In genomic region chr1:172016031-172016430, GRCm38 (mm10) we compare ENCODE assay signal across 11 mouse cellular contexts. TPM values are rescaled to one million over a fixed set of nuclear protein-coding genes. Genes with fewer than 3 reads are reported as not detected.
A peak's percentile ranks its signal among the peaks of the same experiment; 100 is the strongest.
DNase-seq lines count a peak whose midpoint lies in the region; ATAC-seq lines count a peak whose summit lies in the region.
"Had no signal": no experiment of that assay in that cellular context is flagged by ENCODE, and none has a peak within 500 bp of the region (broad histone marks: within the 10 kb centered on the region; RNA-seq: fewer than 3 reads in every experiment).

No protein-coding gene starts in this region.

- ATAC-seq in forebrain, embryonic 14.5 days: 0 out of 2 replicates have a peak, but pooled peaks have one; percentile 1
- ATAC-seq in limb, embryonic 15.5 days (ENCODE audit: insufficient number of reproducible peaks, low FRiP score, low TSS enrichment, low read depth): no peak
- no peak for ATAC-seq in stomach, embryonic 16.5 days (ENCODE audit: insufficient read depth, low FRiP score)

- peak overlapping the region; percentile 44 for H3K4me2 ChIP-seq in forebrain, embryonic 14.5 days (ENCODE audit: low read length)
- no peak overlapping the region for H3K4me2 ChIP-seq in limb, embryonic 15.5 days
- peak overlapping the region; percentile 17; the same call in 1 of the 2 replicates for H3K4me2 ChIP-seq in stomach, embryonic 16.5 days (ENCODE audit: low read depth, low read length)

- H3K9me3 ChIP-seq in forebrain, embryonic 14.5 days (replicated peaks; ENCODE audit: control insufficient read depth, low read length): no peaks in the 10 kb centered on the region
- no peaks in the 10 kb centered on the region for H3K9me3 ChIP-seq in limb, embryonic 15.5 days
- no peaks in the 10 kb centered on the region for H3K9me3 ChIP-seq in stomach, embryonic 16.5 days (replicated peaks; ENCODE audit: control insufficient read depth, low read length)

- H3K27me3 ChIP-seq in forebrain, embryonic 14.5 days (replicated peaks; ENCODE audit: control insufficient read depth, insufficient read depth, low read length): no peaks in the 10 kb centered on the region
- H3K27me3 ChIP-seq in limb, embryonic 15.5 days: no peaks in the 10 kb centered on the region
- no peaks in the 10 kb centered on the region for H3K27me3 ChIP-seq in stomach, embryonic 16.5 days (ENCODE audit: control insufficient read depth, insufficient read depth, low read length)

- DNase-seq in thymus, postnatal 0 days (ENCODE audit: low spot score): peak; percentile 50
- DNase-seq in thymus, postnatal 4 days: no peak
- no peak for DNase-seq in forebrain, embryonic 14.5 days (ENCODE audit: low spot score)
- no peak for DNase-seq in embryo, embryonic 10 days (ENCODE audit: low spot score)
- no peak for DNase-seq in layer of hippocampus, adult 9-10 months (ENCODE audit: low spot score)
- DNase-seq in frontal cortex, postnatal 36 days (ENCODE audit: low spot score in 2 of 2): no peak
- DNase-seq: cerebellum, adult 8-10 months; gastrocnemius, postnatal 25 days had no signal

- WGBS in forebrain, embryonic 14.5 days: 22% methylated on average over 8 of the region's 8 CpGs
- 56% methylated on average over 8 of the region's 8 CpGs for WGBS in limb, embryonic 15.5 days
- 50% methylated on average over 8 of the region's 8 CpGs for WGBS in stomach, embryonic 16.5 days

- H3K4me3 ChIP-seq in forebrain, embryonic 14.5 days (ENCODE audit: low read depth, low read length): peak overlapping the region; percentile 0; the same call in 1 of the 2 replicates
- no peak overlapping the region for H3K4me3 ChIP-seq in limb, embryonic 15.5 days
- H3K4me3 ChIP-seq in stomach, embryonic 16.5 days (replicated peaks; ENCODE audit: low read length): no peak overlapping the region
- H3K4me3 ChIP-seq: left cerebral cortex, adult 2 months had no signal

- peak overlapping the region; percentile 44 for H3K9ac ChIP-seq in forebrain, embryonic 14.5 days (ENCODE audit: low read length)
- H3K9ac ChIP-seq in limb, embryonic 15.5 days: no peak overlapping the region
- H3K9ac ChIP-seq in stomach, embryonic 16.5 days (ENCODE audit: low read length): 0 out of 2 replicates have a peak overlapping the region, but pooled peaks have one; percentile 23

- peaks cover 35% of the 10 kb centered on the region for H3K36me3 ChIP-seq in forebrain, embryonic 14.5 days (ENCODE audit: control insufficient read depth, insufficient read depth, low read length)
- H3K36me3 ChIP-seq in limb, embryonic 15.5 days: peaks cover 16% of the 10 kb centered on the region
- H3K36me3 ChIP-seq in stomach, embryonic 16.5 days (ENCODE audit: control insufficient read depth, insufficient read depth, low read length): 0 out of 2 replicates have a peak, but pooled peaks cover 2% of the 10 kb centered on the region

- peaks cover 81% of the 10 kb centered on the region for H3K4me1 ChIP-seq in forebrain, embryonic 14.5 days (ENCODE audit: control insufficient read depth, insufficient read depth, low read length)
- peaks cover 62% of the 10 kb centered on the region for H3K4me1 ChIP-seq in limb, embryonic 15.5 days
- H3K4me1 ChIP-seq in stomach, embryonic 16.5 days (ENCODE audit: control insufficient read depth, insufficient read depth, low read length): peaks cover 41% of the 10 kb centered on the region

- H3K27ac ChIP-seq in forebrain, embryonic 14.5 days (ENCODE audit: low read depth, low read length): peak overlapping the region; percentile 88
- peak overlapping the region; percentile 68 for H3K27ac ChIP-seq in limb, embryonic 15.5 days
- H3K27ac ChIP-seq in stomach, embryonic 16.5 days (ENCODE audit: low read length): peak overlapping the region; percentile 43
- H3K27ac ChIP-seq: left cerebral cortex, adult 2 months had no signal

RNA-seq across cellular contexts. Expression of gene Vangl2, which starts 12.2 kb away (rescaled TPM):
- polyA plus RNA-seq in thymus, postnatal 0 days (2015; fragmentation: Nextera tagmentation; extraction: Ambion mirVana): 15.4 and 17.4 TPM in 2 replicates
- polyA plus RNA-seq in forebrain, embryonic 14.5 days (2014; fragmentation: Nextera tagmentation; extraction: Ambion mirVana): 45.1 and 55.8 TPM in 2 replicates
- 14.3 and 15.7 TPM in 2 replicates for polyA plus RNA-seq in limb, embryonic 15.5 days (2015; fragmentation: Nextera tagmentation; extraction: Ambion mirVana)
- 9.7 and 10.6 TPM in 2 replicates for polyA plus RNA-seq in stomach, embryonic 16.5 days (2015; fragmentation: Nextera tagmentation; extraction: Ambion mirVana)

RNA-seq across cellular contexts. Expression of gene Nhlh1, which starts 41.3 kb away (rescaled TPM):
- polyA plus RNA-seq in thymus, postnatal 0 days (2015; fragmentation: Nextera tagmentation; extraction: Ambion mirVana): not detected in 2 replicates
- polyA plus RNA-seq in forebrain, embryonic 14.5 days (2014; fragmentation: Nextera tagmentation; extraction: Ambion mirVana): 4.5 and 7.4 TPM in 2 replicates
- polyA plus RNA-seq in limb, embryonic 15.5 days (2015; fragmentation: Nextera tagmentation; extraction: Ambion mirVana): 0.05 TPM in 1 of 2 replicates, not detected in the other
- not detected in 2 replicates for polyA plus RNA-seq in stomach, embryonic 16.5 days (2015; fragmentation: Nextera tagmentation; extraction: Ambion mirVana)
